Mouse (Mus musculus) heart, adult 2 months (tissue): ENCODE measurements around the gene Slx4ip.

ENCODE experiments used
- CTCF ChIP-seq: fragments of 200-600 bp; IDR thresholded peaks from 2 replicates; pipeline ENCODE4 v1.8.1; 2022; ENCODE audit warnings: antibody characterized with exemption, mild to moderate bottlenecking, moderate library complexity
- EP300 ChIP-seq: fragments of 200-500 bp; IDR thresholded peaks from 2 replicates; pipeline ENCODE4 v1.6.1; 2011; ENCODE audit warnings: low read depth, low read length, control low read depth; ENCODE audit not compliant: insufficient read depth

DNA sequence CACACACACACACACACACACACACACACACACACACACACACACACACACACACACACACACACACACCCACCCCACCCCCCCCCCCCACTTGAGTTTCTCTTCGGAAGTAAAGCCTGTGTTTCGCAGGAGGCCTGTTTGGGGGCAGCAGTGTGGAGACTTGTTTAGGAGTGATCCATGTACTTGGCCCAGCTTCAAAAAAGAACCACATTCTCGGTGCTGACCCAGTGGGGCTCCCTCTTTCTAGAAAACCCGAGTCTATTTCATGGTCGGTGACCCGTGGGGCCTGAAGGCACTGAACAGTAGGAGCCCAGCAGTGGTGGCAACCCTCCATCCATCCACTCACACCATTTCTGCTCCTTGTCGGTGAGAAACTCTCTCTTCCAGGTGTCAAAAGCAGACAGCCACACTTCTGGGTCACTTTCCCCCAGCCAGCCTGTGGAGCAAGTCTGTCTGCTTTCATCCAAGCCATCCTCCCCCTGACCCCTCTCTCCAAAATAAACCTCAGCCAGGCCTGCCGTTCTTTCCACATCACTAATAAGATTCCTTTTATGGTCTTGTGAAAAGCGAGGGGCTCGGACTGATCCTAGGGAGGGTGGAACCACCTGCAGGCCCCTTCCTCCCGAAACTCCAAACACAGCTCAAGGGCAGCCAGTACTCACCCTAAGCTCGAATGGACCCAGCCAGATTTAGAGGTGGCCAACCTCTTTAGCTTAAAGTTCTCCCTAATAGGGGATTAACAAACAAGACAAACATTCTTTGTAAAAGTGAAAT lies 222.5 kb downstream of the Slx4ip start:
- no peak for TF ChIP-seq CTCF
- no peak for TF ChIP-seq EP300
